Mouse (Mus musculus): Measurements from ENCODE around the gene Myo9a. TPM values are rescaled to one million over a fixed set of nuclear protein-coding genes. Genes with fewer than 3 reads are reported as not detected.
"Not testable (repeated sequence)": the region's sequence is repeated elsewhere in the genome, so short reads cannot be mapped to it uniquely, and the experiment has no call there.

Gene Myo9a
- total RNA-seq, 4 experiments from 2014 or later: 13.4 to 26.5 (median 16.8) TPM

DNA sequence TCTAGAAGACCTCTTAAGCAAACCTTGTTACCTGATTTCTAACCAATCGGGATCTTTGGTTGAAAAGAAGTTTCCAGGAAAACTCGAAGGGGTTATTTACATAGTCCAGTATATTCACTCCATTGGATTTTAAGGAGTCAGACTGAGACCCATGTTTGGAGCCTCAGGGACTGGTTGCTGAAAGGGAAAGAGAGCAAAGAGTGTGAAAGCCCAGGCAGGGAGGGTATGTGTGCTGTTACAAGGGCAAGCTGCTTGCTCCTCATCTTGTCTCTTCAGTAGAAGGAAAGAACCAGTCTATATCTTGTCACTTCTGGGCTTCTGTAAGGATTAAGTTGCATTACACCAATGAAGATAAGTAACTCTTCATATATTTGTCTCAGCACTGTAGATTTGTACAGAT is 1.3 kb downstream of the Myo9a start:
- DNase-seq: no peak

DNA sequence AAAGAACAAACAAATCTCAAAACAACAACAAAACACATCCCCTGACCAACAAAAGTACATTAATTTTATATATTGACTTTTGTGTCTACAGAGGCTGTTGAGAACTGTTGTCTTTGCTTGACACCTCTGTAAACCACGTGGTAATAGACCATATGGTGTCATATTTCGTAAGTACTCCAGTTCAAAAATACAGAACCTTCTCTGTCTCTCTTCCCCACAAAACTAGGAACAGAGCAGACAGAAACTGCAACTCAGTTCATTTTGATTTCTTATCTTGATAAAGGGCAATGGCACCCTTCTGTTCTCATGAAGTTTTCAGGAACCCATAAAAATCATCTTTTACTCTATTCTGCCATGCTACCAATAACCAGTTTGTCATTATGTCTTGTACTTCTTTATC is 4.5 kb downstream of the Myo9a start:
- no peak for DNase-seq

DNA sequence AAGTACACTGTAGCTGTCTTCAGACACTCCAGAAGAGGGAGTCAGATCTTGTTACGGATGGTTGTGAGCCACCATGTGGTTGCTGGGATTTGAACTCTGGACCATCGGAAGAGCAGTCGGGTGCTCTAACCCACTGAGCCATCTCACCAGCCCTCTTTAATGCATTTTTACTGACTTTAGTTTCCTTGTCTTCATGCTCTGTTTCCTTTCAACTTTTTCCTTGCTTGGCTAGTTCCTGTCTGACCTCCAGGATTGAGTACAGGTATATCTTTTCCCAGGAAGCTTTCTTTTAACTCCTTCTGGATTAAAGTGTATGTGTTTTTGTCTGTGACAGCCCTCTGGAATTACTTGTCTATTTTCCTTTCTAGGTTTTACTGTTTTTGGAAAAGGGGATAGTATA is 6.3 kb downstream of the Myo9a start:
- DNase-seq: not testable (repeated sequence)

DNA sequence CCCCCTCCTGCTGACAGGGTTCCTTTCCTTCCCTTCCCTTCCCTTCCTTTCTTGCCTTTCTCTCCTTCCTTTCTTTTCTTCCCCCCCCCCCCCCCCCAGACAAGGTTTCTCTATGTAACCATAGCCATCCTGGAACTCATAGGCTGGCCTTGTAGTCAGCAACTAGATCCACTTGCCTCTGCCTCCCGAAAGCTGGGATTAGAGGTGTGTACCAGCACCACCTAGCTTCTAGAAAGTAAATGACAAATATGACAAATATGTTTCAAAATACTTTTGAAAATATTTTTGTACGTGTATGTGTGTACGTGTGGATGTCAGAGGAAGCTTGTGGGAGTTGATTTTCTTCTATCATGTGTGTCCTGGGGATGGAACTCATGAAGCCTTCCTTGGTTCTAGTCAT is 9.8 kb downstream of the Myo9a start:
- DNase-seq: no peak

DNA sequence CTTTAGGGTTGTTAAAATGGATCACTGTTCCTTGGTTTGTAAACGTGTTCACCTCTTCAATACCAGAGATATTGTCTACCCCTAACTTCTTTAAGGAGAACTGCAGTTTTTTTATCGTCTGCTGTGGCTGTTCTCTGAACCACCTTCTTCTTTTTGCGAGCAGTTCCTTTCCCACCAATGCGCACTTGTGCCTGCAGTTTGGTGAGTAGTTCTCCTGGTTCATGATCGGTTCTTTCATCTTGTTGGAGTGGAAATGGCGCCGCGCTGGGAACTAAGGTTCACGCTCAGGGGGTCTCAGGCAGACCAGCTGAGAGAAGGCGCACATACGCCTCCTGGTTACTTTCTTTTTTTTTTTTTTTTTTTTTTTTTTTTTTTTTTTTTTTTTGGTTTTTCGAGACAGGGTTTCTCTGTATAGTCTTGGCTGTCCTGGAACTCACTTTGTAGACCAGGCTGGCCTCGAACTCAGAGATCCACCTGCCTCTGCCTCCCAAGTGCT is 16.3 kb downstream of the Myo9a start:
- not testable (repeated sequence) for DNase-seq

DNA sequence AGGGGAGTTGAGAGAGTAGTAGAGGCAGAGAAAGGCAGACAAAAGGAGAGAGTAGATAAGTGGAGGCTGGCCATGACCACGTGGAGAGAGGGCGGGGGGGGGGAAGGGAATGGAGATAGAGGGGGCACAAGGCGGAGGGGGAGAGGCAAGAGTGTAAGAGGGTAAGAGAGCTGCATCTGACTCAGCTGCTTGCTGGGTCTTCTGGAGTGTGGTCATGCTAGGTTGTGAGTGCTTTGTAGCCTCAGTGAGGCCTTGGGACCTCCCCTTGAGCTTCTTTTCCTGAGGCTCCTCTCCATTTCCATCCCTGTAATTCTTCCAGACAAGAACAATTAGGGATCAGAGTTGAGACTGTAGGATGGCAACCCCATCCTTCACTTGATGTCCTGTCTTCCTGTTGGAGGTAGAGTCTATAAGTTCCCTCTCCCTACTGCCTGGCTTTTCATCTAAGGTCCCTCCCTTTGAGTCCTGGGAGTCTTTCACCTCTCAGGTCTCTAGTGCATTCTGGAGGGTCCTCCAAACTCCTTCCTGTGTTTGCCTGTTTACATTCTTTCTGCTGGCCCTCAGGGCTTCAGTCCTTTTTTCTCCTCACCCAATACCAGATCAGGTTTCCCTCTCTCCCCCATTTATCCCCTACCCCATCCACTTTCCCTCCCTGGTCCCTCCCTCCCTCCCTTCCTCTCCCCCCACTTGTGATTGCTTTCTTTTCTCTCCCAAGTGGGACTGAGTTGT is 55.5 kb downstream of the Myo9a start:
- not testable (repeated sequence) for DNase-seq

DNA sequence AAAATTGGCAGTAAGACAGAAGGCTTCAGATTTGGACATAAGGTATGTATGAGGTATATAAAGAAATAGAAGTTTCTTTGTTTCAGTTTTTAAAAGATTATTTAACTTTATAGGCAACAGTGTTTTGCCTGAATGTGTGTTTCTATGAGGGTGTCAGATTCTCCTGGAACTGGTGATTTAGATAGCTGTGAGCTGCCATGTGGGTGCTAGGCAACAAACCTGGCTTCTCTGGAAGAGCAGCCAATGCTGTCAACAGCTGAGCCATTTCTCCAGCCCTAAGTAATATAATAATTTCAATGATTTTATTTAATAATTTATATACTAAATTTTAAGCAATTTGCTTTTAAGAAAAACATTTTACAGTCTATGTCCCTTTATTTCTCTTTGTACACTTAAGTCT is 133.9 kb downstream of the Myo9a start:
- DNase-seq: no peak

DNA sequence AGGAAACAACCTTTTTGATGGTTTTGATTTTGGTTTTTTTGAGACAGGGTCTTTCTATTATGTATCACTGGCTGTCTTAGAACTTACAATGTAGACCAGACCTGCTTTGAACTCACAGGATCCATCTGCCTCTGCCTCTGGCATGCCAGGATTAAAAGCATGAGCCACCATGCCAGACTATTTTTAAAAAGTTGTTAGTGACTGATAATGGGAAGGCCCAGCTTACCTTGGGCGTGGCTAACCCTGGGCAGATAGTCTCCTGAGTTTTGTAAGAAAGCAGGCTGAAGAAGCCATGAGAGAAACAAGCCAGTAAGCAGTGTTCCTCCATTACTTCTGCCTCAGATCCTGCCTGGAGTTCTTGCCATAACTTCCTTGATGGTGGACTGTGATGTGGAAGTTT is 152.7 kb downstream of the Myo9a start:
- DNase-seq: no peak

DNA sequence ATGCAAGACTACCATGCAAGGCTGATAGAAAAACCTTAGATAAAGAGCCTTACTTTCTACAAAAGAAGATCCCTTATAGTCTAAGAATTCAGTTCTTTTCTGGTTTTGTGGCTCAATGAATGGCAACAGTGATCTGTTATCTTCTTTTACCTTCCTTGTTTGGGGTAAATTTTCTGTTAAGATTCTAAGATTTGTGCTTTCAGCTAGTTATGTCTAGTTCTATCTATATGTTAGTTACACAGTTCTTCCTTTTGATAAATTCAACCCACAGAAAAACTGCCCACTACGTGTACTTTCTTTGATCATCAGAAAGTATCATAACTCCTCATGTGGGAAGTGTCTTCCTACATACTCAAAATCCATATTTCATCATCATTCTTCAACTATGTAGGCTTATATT is 164.1 kb downstream of the Myo9a start:
- DNase-seq: no peak

DNA sequence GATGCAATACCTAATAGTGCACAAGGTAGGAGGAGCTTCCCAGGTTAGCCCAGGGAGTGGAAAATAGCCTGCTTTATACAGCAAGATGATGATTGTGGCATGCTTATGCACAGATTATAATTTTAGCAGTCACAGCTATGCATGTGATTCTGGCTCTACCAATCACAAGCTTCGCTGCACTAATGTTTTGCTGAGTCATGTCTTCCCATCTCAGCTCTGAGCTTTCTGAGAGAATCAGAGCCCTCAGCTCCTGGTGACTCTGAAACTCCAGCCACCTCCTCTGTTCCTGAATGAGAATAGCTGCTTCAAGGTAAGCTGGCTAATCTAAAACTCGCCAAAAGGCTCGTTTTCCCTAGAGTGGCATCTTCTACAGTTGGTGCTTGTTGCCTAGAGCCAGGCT is 179.6 kb downstream of the Myo9a start:
- DNase-seq: no peak

DNA sequence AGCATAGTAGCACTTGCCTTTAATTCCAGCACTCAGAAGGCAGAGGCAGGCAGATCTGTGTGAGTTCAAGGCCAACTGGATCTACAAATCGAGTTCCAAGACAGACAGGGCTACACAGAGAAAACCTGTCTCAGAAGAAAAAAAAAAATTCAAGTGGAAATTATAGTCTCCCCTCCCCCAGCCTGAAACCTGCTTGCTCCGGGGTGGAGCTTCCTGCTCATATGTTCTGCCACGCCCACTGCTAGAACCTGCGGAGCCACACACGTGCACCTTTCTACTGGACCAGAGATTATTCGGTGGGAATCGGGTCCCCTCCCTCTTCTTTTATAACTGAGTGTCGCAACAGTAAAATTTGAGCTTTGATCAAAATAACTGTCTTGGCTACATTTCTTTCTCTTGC is 185.2 kb downstream of the Myo9a start:
- DNase-seq: not testable (repeated sequence)

DNA sequence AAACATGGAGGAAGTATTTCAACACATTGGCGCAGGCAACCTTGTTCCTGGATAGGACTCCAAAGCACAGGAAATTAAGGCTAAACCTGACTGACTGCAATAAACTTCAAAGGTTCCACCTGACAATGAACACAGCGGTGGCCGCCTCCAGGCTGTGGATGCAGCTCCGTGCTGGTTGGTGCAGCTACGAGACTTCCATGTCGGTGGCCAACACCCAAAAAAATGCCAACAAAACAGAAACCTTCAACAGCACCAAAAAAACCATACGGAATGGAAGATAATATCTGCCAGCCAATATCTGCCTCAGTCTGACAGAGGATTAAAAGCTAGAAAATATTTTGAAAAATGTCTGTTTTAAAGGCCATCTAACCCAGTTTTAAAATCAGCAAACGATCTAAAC is 187.8 kb downstream of the Myo9a start:
- no peak for DNase-seq

DNA sequence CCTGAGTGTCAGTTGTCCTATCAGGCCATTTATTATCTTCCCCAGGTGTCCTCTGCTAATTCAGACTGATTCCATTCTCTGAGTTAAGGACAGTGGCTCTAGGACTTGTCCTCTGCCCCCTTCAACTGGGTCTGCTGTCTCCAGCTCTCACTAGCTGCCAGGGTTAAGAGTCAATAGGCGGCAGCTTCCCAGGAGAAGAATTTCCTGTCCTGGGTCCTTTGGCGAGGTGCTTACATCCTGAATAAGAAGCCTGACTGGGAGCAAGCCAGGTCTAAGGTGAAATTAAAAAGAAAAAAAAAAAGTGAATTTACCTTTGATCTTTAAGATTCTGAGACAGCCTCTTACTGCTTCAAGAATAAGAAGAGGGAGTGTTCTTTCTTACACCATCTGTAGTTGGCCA is 189.0 kb downstream of the Myo9a start:
- DNase-seq: no peak

DNA sequence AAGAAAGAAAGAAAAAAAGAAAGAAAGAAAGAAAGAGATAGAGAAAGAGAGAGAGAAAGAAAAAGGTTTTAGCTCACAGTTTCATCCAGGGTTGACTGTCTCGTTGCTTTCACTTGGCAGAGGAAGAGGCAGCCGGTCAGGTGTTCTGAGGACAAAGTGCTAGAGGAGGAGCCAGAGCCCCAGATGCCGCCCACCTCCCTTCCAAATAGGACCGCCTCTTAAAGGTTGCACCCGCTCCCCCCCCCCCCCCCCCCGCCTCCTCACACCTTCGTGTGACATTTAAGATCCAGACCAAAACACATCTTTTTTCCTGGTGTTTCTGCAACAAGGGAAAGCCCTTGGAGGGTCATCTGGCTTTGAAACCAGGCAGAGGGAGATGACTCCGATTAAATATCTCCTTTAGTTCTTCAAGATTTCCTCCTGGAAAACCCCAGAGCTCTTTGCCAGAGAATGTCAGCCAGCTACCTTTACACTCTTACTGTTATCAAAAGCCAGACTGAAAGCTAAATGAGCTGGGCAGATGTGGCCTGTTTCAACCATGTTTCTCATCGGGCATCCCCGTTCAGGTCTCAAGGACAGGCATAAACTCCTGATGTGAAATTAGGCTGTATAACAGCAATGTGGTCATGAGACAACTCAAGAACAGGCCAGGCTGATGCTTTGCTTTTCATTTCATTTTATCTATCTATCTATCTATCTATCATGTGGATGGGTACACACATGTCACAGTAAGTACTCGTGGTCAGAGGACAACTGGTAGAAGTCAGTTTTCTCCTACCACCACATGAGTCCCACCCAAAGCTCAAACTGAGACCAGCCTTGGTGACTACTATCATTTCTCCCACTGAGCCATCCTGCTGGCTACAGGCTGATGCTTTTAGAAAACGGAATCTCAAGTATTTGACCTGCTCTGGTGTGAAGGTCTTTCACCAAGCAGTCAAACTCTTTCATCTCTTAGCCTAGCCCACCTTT is 190.5 kb downstream of the Myo9a start:
- DNase-seq: no peak

DNA sequence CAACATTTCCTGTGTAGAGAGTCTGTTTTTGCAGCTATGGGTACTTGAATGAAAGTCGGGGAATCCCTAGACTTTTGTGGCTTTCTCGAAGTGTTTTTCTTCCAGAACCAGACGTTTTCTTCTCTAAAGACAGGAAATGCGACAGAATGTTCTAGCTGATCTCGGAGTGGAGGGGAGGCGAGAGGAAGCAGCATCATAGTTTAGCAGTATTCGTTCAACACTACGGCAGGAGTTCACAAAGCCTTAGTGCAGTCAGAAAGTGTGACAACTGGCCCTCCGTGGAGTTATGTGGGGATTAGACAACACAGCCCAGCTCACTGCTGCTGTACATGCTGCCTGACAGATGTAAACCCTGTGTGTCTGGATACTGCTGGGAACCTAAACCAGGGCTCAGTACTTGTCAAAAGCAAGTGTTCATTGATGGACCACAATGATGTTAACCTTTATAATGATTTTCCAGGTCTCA is 191.2 kb downstream of the Myo9a start:
- no peak for DNase-seq

DNA sequence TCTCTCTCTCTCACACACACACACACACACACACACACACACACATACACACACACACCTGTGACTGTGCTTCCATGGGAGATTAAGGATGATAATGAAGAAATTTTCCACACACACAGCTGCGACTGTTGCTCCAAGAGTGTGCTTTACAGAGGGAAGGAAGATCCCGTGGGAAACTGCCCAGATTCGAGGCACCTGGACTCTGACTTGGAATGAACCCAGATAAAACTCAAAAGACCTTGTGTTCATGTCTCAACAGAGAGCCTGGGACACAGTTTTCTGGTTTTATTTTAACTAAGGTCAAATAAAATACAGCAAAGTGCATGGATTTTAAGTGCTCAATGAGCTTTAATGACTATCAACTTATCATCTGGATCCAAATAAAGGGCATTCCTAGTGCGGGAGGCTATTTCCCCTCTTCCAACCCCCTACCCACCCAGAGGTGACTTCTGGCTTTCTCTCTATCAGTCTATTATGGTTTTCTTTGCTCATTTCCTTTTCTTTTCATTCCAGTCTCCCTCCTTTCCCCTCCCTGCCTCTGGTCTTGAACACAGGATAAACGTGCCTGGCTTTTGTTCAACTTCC is 191.9 kb downstream of the Myo9a start:
- DNase-seq: no peak

DNA sequence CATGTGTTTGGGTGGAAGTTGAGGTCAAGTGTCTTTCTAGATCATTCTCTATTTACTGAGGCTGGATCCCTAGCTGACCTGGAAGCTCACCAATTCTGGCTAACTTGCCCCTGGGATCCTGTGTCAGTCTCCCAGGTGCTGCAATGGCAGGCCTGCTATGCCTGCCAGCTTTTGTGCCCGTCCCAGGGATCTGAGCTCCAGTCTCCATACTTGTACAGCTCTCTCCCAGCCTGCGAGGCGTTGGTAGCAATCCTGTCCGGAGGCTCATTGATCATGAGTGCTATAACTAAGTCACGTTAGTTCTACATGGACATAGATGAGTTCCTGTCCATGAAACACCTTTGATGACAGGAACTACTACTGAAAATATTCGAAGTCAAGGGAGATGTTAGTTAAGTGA is 193.1 kb downstream of the Myo9a start:
- no peak for DNase-seq

DNA sequence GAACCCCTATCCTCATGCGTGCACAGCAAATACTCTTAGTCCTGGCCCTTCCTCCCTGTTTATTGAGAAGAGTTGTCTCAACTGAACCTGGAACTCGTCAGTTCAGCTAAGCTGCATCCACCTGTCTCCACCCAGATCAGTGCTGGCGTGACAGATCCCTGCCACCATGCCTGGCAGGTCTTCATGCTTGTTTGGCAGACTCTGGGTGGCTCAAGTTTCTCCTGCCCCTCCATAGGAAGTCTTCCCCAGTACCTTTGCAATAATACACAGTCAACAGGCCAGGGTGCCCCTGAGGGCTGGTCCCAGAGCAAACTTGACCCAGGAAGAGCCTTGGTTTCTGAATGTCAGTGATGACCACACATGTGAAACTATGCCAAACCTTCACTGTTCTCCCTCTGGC is 194.5 kb downstream of the Myo9a start:
- DNase-seq: no peak

DNA sequence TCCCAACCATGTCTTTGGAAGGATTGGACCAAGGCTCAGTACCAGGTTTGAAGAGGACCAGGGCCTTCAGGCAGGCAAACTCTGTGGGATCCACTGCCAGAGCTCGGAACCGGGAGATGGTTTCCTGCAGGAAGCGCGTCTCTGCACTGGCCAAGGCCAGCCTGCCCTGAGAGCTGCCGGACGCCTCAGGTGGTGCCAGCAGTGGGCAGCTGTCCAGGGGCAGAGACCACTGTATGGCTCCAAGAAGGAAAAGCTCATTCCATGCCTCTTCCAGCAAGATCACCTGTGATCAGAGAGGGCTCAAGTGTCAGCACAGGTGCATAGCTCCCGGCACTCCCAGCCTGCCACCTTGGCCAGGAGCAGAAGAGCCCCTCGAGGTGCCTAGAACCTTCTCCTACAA is 196.6 kb downstream of the Myo9a start:
- DNase-seq: no peak

DNA sequence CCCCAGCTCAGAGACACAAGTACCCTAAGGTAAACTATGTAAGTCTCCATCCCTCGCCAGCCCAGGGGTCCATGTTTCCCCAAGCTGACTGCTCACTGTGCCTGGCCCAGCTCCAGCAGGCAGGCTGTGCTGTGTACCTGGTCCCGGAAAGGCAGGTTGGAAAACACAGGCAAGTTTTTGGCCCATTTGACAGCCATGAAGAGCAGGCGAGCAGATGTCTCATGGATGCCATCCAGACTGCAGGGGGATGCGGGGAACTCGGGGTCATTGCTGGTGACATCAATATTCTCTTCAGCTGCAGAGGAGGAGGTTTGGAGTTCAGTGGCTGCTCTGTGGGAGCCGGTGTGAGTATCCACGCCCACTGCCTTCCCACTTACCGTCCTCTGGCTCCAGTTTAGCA is 197.5 kb downstream of the Myo9a start:
- DNase-seq: no peak

DNA sequence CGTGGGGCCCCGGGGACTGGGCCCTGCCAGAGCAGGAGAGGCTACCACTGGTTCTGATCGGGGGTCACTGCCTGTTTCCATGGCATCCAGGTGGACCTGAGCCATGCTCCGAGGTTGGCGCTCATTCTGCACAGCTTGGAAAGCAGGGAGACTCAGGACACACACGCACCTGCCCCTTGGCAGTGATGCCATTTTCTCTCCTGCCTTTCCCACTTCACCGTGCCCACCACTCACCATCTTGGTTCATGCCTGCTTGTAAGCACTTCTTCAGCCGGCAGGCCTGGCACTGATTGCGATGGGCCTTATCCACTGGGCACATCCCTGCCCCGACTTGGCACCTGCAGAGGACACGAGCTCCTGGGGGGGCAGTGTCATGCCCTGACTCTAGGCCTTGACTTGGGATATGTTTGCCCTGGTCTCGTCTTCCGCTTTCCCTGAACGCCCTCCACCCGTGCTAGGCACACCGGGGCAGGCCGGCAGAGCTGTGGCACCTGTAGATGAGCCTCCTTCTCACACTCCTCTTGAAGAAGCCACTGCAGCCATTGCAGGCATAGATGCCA is 198.1 kb downstream of the Myo9a start:
- DNase-seq: no peak

DNA sequence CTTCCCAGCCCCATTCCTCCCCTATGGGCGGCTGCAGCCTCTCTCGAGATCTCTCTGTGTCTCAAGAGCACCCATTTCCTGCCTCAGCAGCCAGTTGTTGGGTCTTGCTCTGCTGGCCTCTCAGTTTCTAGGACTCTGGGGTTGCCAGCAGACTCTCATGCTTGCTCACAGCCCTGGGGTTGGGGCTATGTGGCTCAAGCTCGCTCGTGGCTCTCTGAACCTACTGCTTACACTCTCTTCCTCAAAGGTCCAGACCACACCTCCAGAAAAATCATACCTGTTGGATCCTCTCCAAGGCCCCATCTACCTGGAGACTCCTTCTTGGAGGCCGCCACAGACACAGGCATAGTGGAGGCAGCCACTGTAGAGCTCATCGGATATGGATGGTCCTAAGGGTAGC is 198.8 kb downstream of the Myo9a start:
- DNase-seq: no peak

DNA sequence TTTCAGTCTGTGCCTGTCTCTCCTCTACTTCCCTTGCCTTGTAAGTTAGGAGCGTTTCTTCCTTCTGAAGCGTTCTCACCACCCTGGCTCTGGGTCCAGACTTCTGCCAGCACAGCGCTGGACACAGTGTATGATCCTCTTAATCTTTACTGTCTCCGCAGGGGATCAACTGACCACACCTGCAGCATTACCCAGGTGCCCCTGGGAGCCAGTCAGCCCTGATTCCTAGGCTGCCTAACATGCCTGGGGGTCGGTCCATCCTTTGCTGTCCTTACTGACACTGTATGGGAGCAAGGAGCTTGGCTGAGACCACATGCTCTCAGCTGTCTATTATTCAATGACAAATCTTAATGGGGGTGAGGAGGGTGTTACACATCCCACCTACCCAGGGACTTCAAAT is 199.3 kb downstream of the Myo9a start:
- no peak for DNase-seq

Measured in adrenal gland, adult 8-10 months (tissue).